11 mouse cellular contexts compared by ENCODE assay signal in genomic region chr1:184644767-184645598, GRCm38 (mm10).
A peak's percentile ranks its signal among the peaks of the same experiment; 100 is the strongest.
DNase-seq lines count a peak whose midpoint lies in the region; ATAC-seq and TF ChIP-seq lines count a peak whose summit lies in the region.
"Had no signal": no experiment of that assay in that cellular context is flagged by ENCODE, and none has a peak within 500 bp of the region (broad histone marks: within the 10 kb centered on the region; RNA-seq: fewer than 3 reads in every experiment).

No protein-coding gene starts in this region.

- peak; percentile 35; the same call in 1 of the 2 replicates for ATAC-seq in kidney, embryonic 14.5 days (ENCODE audit: low FRiP score, low TSS enrichment)
- ATAC-seq in embryonic facial prominence, embryonic 15.5 days (ENCODE audit: insufficient number of reproducible peaks, low FRiP score, low TSS enrichment, low read depth): peak; percentile 57; the same call in 1 of the 2 replicates
- ATAC-seq in liver, postnatal 0 days: peak; percentile 97
- no peak for ATAC-seq in hindbrain, embryonic 11.5 days (ENCODE audit: low FRiP score)

- H3K9ac ChIP-seq in kidney, embryonic 14.5 days (ENCODE audit: low read depth, low read length): no peak overlapping the region
- H3K9ac ChIP-seq in embryonic facial prominence, embryonic 15.5 days: no peak overlapping the region
- peak overlapping the region; percentile 1; the same call in 1 of the 2 replicates for H3K9ac ChIP-seq in liver, postnatal 0 days (replicated peaks)
- H3K9ac ChIP-seq in hindbrain, embryonic 11.5 days (ENCODE audit: low read depth, low read length): no peak overlapping the region

- no peak for TF ChIP-seq POLR2A in bone marrow, adult 2 months (IDR thresholded peaks at IDR 0.05; ENCODE audit: borderline replicate concordance, control insufficient read depth, low read depth, low read length)

- no peak for DNase-seq in kidney, adult 18-20 months
- DNase-seq in liver, postnatal 0 days: peak; percentile 69
- no peak for DNase-seq in gastrocnemius, adult 18-20 months (ENCODE audit: low spot score)
- DNase-seq in hindbrain, embryonic 11.5 days (ENCODE audit: low spot score): no peak
- DNase-seq in adrenal gland, postnatal 10 days: no peak
- DNase-seq: cerebellum, postnatal 14 days; gastrocnemius, postnatal 25 days; thymus, postnatal 25 days had no signal

- no peaks in the 10 kb centered on the region for H3K36me3 ChIP-seq in kidney, embryonic 14.5 days (ENCODE audit: control insufficient read depth, insufficient read depth, low read length)
- H3K36me3 ChIP-seq in embryonic facial prominence, embryonic 15.5 days: no peaks in the 10 kb centered on the region
- no peaks in the 10 kb centered on the region for H3K36me3 ChIP-seq in liver, postnatal 0 days (replicated peaks; ENCODE audit: insufficient read depth, low read length)
- no peaks in the 10 kb centered on the region for H3K36me3 ChIP-seq in hindbrain, embryonic 11.5 days (ENCODE audit: control insufficient read depth, insufficient read depth, low read length)

- no peaks in the 10 kb centered on the region for H3K4me1 ChIP-seq in kidney, embryonic 14.5 days (ENCODE audit: control insufficient read depth, insufficient read depth, low read length)
- peaks cover 3% of the 10 kb centered on the region; the same call in 1 of the 2 replicates for H3K4me1 ChIP-seq in bone marrow, adult 2 months (ENCODE audit: control insufficient read depth, insufficient read depth, low read length)
- 0 out of 2 replicates have a peak, but pooled peaks cover 6% of the 10 kb centered on the region for H3K4me1 ChIP-seq in embryonic facial prominence, embryonic 15.5 days
- peaks cover 17% of the 10 kb centered on the region for H3K4me1 ChIP-seq in liver, postnatal 0 days (ENCODE audit: insufficient read depth)
- no peaks in the 10 kb centered on the region for H3K4me1 ChIP-seq in hindbrain, embryonic 11.5 days (replicated peaks; ENCODE audit: control insufficient read depth, insufficient read depth, low read length)

- no peak overlapping the region for H3K27ac ChIP-seq in kidney, embryonic 14.5 days (ENCODE audit: low read depth, low read length)
- peak overlapping the region; percentile 82 for H3K27ac ChIP-seq in bone marrow, adult 2 months (ENCODE audit: control insufficient read depth, insufficient read depth, low read depth, low read length, poor library complexity)
- no peak overlapping the region for H3K27ac ChIP-seq in embryonic facial prominence, embryonic 15.5 days (replicated peaks)
- H3K27ac ChIP-seq in liver, postnatal 0 days (ENCODE audit: low read depth): peak overlapping the region; percentile 88
- no peak overlapping the region for H3K27ac ChIP-seq in hindbrain, embryonic 11.5 days (ENCODE audit: low read depth, low read length)

- TF ChIP-seq EP300 in liver, postnatal 0 days (IDR thresholded peaks at IDR 0.05; ENCODE audit: low read depth): peak; percentile 99

- 44% methylated on average over 9 of the region's 9 CpGs for WGBS in kidney, embryonic 14.5 days
- 52% methylated on average over 9 of the region's 9 CpGs for WGBS in bone marrow, adult 2 months
- WGBS in embryonic facial prominence, embryonic 15.5 days: 44% methylated on average over 9 of the region's 9 CpGs
- WGBS in liver, postnatal 0 days (ENCODE audit: insufficient replicate concordance): 38% methylated on average over 9 of the region's 9 CpGs
- WGBS in hindbrain, embryonic 11.5 days: 56% methylated on average over 9 of the region's 9 CpGs

- TF ChIP-seq CTCF in bone marrow, adult 2 months (IDR thresholded peaks at IDR 0.05; ENCODE audit: control insufficient read depth, insufficient read depth, low read length): peak; percentile 19; the same call in 1 of the 2 replicates
- peak; percentile 59 for TF ChIP-seq CTCF in liver, postnatal 0 days (IDR thresholded peaks at IDR 0.05; ENCODE audit: low read depth)

- peaks cover 7% of the 10 kb centered on the region for H3K9me3 ChIP-seq in kidney, embryonic 14.5 days (ENCODE audit: control insufficient read depth, low read length)
- H3K9me3 ChIP-seq in embryonic facial prominence, embryonic 15.5 days (replicated peaks): no peaks in the 10 kb centered on the region
- no peaks in the 10 kb centered on the region for H3K9me3 ChIP-seq in liver, postnatal 0 days (ENCODE audit: low read length)
- no peaks in the 10 kb centered on the region for H3K9me3 ChIP-seq in hindbrain, embryonic 11.5 days (ENCODE audit: control insufficient read depth, low read length)

- H3K4me2 ChIP-seq in kidney, embryonic 14.5 days (replicated peaks; ENCODE audit: low read depth, low read length): no peak overlapping the region
- no peak overlapping the region for H3K4me2 ChIP-seq in embryonic facial prominence, embryonic 15.5 days (replicated peaks)
- 0 out of 2 replicates have a peak overlapping the region, but pooled peaks have one; percentile 1 for H3K4me2 ChIP-seq in liver, postnatal 0 days (ENCODE audit: low read depth, low read length)
- no peak overlapping the region for H3K4me2 ChIP-seq in hindbrain, embryonic 11.5 days (replicated peaks; ENCODE audit: low read depth, low read length)

- H3K27me3 ChIP-seq in kidney, embryonic 14.5 days (ENCODE audit: control insufficient read depth, insufficient read depth, low read length): no peaks in the 10 kb centered on the region
- H3K27me3 ChIP-seq in embryonic facial prominence, embryonic 15.5 days: no peaks in the 10 kb centered on the region
- no peaks in the 10 kb centered on the region for H3K27me3 ChIP-seq in liver, postnatal 0 days (ENCODE audit: insufficient read depth, low read length)
- H3K27me3 ChIP-seq in hindbrain, embryonic 11.5 days (ENCODE audit: control insufficient read depth, insufficient read depth, low read length): no peaks in the 10 kb centered on the region

- H3K4me3 ChIP-seq in kidney, embryonic 14.5 days (ENCODE audit: low read length): no peak overlapping the region
- no peak overlapping the region for H3K4me3 ChIP-seq in bone marrow, adult 2 months (replicated peaks; ENCODE audit: control insufficient read depth, low read depth, low read length)
- H3K4me3 ChIP-seq in embryonic facial prominence, embryonic 15.5 days (replicated peaks): no peak overlapping the region
- no peak overlapping the region for H3K4me3 ChIP-seq in liver, postnatal 0 days (ENCODE audit: low read depth, low read length)
- H3K4me3 ChIP-seq in hindbrain, embryonic 11.5 days (ENCODE audit: low read depth, low read length): no peak overlapping the region

Comparison
In these comparisons a context has a peak if more than half of its experiments do, and no peak if none do; other contexts are left out.
1. H3K27ac ChIP-seq: peak in bone marrow, adult 2 months (single experiment) and liver, postnatal 0 days (single experiment); none in kidney, embryonic 14.5 days (single experiment), embryonic facial prominence, embryonic 15.5 days (single experiment) and hindbrain, embryonic 11.5 days (single experiment).